ENCODE assay signal across 8 mouse cellular contexts in the genomic region with DNA sequence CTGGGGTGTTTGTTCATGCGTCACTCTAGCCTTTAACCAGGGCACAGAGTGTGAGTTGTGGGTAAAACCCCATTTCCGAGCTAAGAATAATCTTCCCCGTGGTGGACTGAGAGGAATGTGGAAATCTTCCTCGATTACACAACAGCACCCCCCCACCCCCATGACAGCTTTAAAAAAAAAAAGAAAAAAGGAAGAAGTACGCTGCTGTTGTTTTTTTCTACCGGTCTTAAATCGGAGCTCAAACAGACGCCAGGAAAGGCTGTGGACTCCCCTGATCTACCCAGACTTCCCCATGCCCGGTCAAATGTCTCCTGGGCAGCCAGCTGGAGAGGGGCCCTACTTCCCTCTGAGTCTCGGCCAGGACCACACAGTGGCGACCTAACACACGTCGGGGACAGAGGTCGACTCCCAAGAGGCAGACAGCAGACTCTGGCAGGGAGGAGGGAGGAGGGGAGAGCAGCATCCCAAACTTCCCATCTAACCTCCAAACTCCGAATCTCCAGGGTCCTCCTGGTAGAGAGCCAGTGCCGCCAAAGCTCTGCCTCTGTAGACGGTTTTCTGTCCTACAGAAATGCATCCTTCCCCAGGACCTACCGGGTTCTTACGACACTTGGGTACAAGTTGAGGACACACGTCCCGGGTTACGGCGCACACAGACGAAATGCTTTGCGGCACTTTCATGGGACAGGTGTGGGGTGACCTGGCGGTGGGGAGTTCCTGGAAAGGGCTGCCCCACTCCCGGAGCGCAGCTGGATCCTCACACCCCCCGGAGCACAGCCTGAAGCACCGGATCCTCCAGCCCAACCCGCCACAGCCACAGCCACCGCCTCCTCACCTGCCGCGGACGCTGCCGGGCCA. TPM values are rescaled to one million over a fixed set of nuclear protein-coding genes. Genes with fewer than 3 reads are reported as not detected.
DNase-seq lines count a peak whose midpoint lies in the region; ATAC-seq lines count a peak whose summit lies in the region.

No protein-coding gene starts in this region.

- H3K4me3 ChIP-seq in hindbrain, embryonic 14.5 days (replicated peaks; ENCODE audit: low read length): peak overlapping the region; percentile 73
- peak overlapping the region; percentile 59 for H3K4me3 ChIP-seq in macrophage (ENCODE audit: inconsistent target)

- no peaks in the 10 kb centered on the region; the same call in 1 of the 2 replicates for H3K4me1 ChIP-seq in hindbrain, embryonic 14.5 days (replicated peaks; ENCODE audit: control insufficient read depth, insufficient read depth, low read length)

- peak overlapping the region; percentile 77 for H3K9ac ChIP-seq in hindbrain, embryonic 14.5 days

- DNase-seq in cerebellum, adult 18-20 months: no peak
- DNase-seq in cerebellum, postnatal 14 days: peak; percentile 26 to 58
- DNase-seq in gastrocnemius, adult 18-20 months (ENCODE audit: low spot score): peak; percentile 82
- DNase-seq in hindbrain, embryonic 14.5 days (ENCODE audit: low spot score): no peak
- DNase-seq in left cerebral cortex, adult 9 months (ENCODE audit: low spot score in 2 of 2): peak; percentile 36 to 64
- peak; percentile 31 to 33 for DNase-seq in right cerebral cortex, adult 2 months (ENCODE audit: low spot score in 2 of 2)

- H3K4me2 ChIP-seq in hindbrain, embryonic 14.5 days (replicated peaks): peak overlapping the region; percentile 84

- WGBS in hindbrain, embryonic 14.5 days: 6% methylated on average over 36 of the region's 36 CpGs
- WGBS in macrophage (ENCODE audit: missing documents): under 1% methylated on average over 32 of the region's 36 CpGs

- no peaks in the 10 kb centered on the region for H3K9me3 ChIP-seq in hindbrain, embryonic 14.5 days (ENCODE audit: control insufficient read depth, low read length)

- H3K27me3 ChIP-seq in hindbrain, embryonic 14.5 days (ENCODE audit: control insufficient read depth, insufficient read depth, low read length): no peaks in the 10 kb centered on the region

- H3K27ac ChIP-seq in hindbrain, embryonic 14.5 days: no peak overlapping the region
- peak overlapping the region; percentile 77 for H3K27ac ChIP-seq in macrophage

- H3K79me2 ChIP-seq in macrophage (ENCODE audit: inconsistent target): peaks cover 36% of the 10 kb centered on the region; the same call in 1 of the 2 replicates

- H3K36me3 ChIP-seq in hindbrain, embryonic 14.5 days (replicated peaks; ENCODE audit: control insufficient read depth, insufficient read depth): no peaks in the 10 kb centered on the region
- H3K36me3 ChIP-seq in macrophage (ENCODE audit: inconsistent target): no peaks in the 10 kb centered on the region

- peak; percentile 47 for ATAC-seq in cerebellum, adult (ENCODE audit: insufficient number of reproducible peaks, low FRiP score, low TSS enrichment)
- ATAC-seq in hindbrain, embryonic 14.5 days (ENCODE audit: low FRiP score): peak; percentile 21; the same call in 1 of the 2 replicates

RNA-seq across cellular contexts. Expression of a gene that starts 0.6 kb away (rescaled TPM):
- 1 to 10 TPM; 6.3 to 7.4 TPM for total RNA-seq in gastrocnemius, adult 18-20 months (2021)
- 4.3 and 5.0 TPM in 2 replicates for polyA plus RNA-seq in hindbrain, embryonic 14.5 days (2014; fragmentation: Nextera tagmentation; extraction: Ambion mirVana)
- 100 to 1,000 TPM in 5 of 26 experiments, 10 to 100 TPM in 21; 15.0 to 117 (median 32.3) TPM for total RNA-seq in macrophage (2018; cell fraction: chromatin; rRNA removed)
- 10 to 100 TPM in 9 of 26 experiments, 1 to 10 TPM in 17; 4.6 to 45.6 (median 8.9) TPM for total RNA-seq in macrophage (2018; cell fraction: cytosol; rRNA removed)
- total RNA-seq in macrophage (2018; cell fraction: nucleus; rRNA removed): 100 to 1,000 TPM in 1 of 26 experiments, 10 to 100 TPM in 22, 1 to 10 TPM in 3; 6.6 to 103 (median 36.2) TPM
- 3.1 to 7.7 TPM (median 5.0 TPM) in 3 replicates for polyA plus RNA-seq in macrophage (2018)

RNA-seq across cellular contexts. Expression of a gene that starts 20.0 kb away (rescaled TPM):
- 1 to 10 TPM; 2.9 to 4.7 TPM for total RNA-seq in gastrocnemius, adult 18-20 months (2021)
- polyA plus RNA-seq in hindbrain, embryonic 14.5 days (2014; fragmentation: Nextera tagmentation; extraction: Ambion mirVana): 14.0 and 14.3 TPM in 2 replicates
- total RNA-seq in macrophage (2018; cell fraction: chromatin; rRNA removed): 10 to 100 TPM in 14 of 26 experiments, 1 to 10 TPM in 12; 2.7 to 28.2 (median 12.2) TPM
- total RNA-seq in macrophage (2018; cell fraction: cytosol; rRNA removed): 10 to 100 TPM in 12 of 26 experiments, 1 to 10 TPM in 14; 3.4 to 12.7 (median 9.8) TPM
- 10 to 100 TPM in 13 of 26 experiments, 1 to 10 TPM in 13; 3.7 to 23.6 (median 10.2) TPM for total RNA-seq in macrophage (2018; cell fraction: nucleus; rRNA removed)
- 6.3 to 8.1 TPM (median 7.7 TPM) in 3 replicates for polyA plus RNA-seq in macrophage (2018)

RNA-seq across cellular contexts. Expression of a gene that starts 21.5 kb away (rescaled TPM):
- not detected for total RNA-seq in gastrocnemius, adult 18-20 months (2021)
- 0.37 and 0.77 TPM in 2 replicates for polyA plus RNA-seq in hindbrain, embryonic 14.5 days (2014; fragmentation: Nextera tagmentation; extraction: Ambion mirVana)
- total RNA-seq in macrophage (2018; cell fraction: chromatin; rRNA removed): not detected
- total RNA-seq in macrophage (2018; cell fraction: cytosol; rRNA removed): not detected
- not detected for total RNA-seq in macrophage (2018; cell fraction: nucleus; rRNA removed)
- not detected in 3 replicates for polyA plus RNA-seq in macrophage (2018)

RNA-seq across cellular contexts. Expression of a gene that starts 37.8 kb away (rescaled TPM):
- total RNA-seq in gastrocnemius, adult 18-20 months (2021): 10 to 100 TPM; 10.4 to 13.9 TPM
- polyA plus RNA-seq in hindbrain, embryonic 14.5 days (2014; fragmentation: Nextera tagmentation; extraction: Ambion mirVana): 20.7 and 28.0 TPM in 2 replicates
- total RNA-seq in macrophage (2018; cell fraction: chromatin; rRNA removed): 10 to 100 TPM in 19 of 26 experiments, 1 to 10 TPM in 7; 3.0 to 36.5 (median 15.5) TPM
- 1 to 10 TPM; 1.9 to 5.6 (median 3.9) TPM for total RNA-seq in macrophage (2018; cell fraction: cytosol; rRNA removed)
- total RNA-seq in macrophage (2018; cell fraction: nucleus; rRNA removed): 10 to 100 TPM in 12 of 26 experiments, 1 to 10 TPM in 14; 2.0 to 28.4 (median 7.1) TPM
- polyA plus RNA-seq in macrophage (2018): 3.3 to 10.8 TPM (median 3.7 TPM) in 3 replicates

RNA-seq across cellular contexts. Expression of a gene that starts 39.9 kb away (rescaled TPM):
- 100 to 1,000 TPM; 186 to 189 TPM for total RNA-seq in gastrocnemius, adult 18-20 months (2021)
- polyA plus RNA-seq in hindbrain, embryonic 14.5 days (2014; fragmentation: Nextera tagmentation; extraction: Ambion mirVana): 1.1 and 2.0 TPM in 2 replicates
- total RNA-seq in macrophage (2018; cell fraction: chromatin; rRNA removed): 1 to 10 TPM in 1 of 26 experiments, under 1 TPM in 2, not detected in 23; 0.16 to 2.3 (median 0.75) TPM
- total RNA-seq in macrophage (2018; cell fraction: cytosol; rRNA removed): under 1 TPM in 4 of 26 experiments, not detected in 22; 0.03 to 0.14 (median 0.06) TPM
- total RNA-seq in macrophage (2018; cell fraction: nucleus; rRNA removed): under 1 TPM in 2 of 26 experiments, not detected in 24; 0.11 to 0.58 TPM
- 0.06 TPM in 1 of 3 replicates, not detected in the others for polyA plus RNA-seq in macrophage (2018)

Comparison
In these comparisons a context has a peak if more than half of its experiments do, and no peak if none do; other contexts are left out.
1. DNase-seq: peak in cerebellum, postnatal 14 days (2 of 2), gastrocnemius, adult 18-20 months (single experiment), left cerebral cortex, adult 9 months (2 of 2) and right cerebral cortex, adult 2 months (2 of 2); none in cerebellum, adult 18-20 months (0 of 2) and hindbrain, embryonic 14.5 days (single experiment).